Mouse (Mus musculus) natural killer cell, adult 2 months (primary cell): Measurements from ENCODE around the gene Serpinb9f.
"Not testable (repeated sequence)": the region's sequence is repeated elsewhere in the genome, so short reads cannot be mapped to it uniquely, and the experiment has no call there.

Experiments
- DNase-seq, 2 experiments: peaks; one replicate each; pipeline ENCODE4 v3.0.0; 2022; ENCODE audit warnings: low spot score in 2 of 2

Serpinb9f gene

DNA sequence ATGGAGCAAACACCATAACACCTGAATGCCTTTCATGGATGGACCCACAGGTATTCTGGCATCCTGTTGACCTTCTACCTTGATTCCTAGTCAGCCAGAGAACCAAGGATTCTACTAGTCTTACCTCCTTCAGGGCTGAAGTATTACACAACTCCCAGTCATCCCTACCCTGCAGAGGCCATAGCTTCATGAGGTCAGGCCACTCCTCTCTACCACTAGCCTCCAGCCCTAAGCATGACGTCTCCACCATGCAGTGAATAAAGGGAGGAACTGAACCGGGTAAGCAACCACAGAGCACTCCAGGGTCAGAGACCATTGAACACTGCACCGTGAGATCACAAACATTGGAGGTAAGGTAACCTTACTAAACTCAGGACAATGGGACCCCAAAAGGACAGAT lies at the start of gene Serpinb9f:
Gene Serpinb9f, plus strand, starts transcription at position 301 of the 400 bp plus-strand sequence.
- not testable (repeated sequence) for DNase-seq

DNA sequence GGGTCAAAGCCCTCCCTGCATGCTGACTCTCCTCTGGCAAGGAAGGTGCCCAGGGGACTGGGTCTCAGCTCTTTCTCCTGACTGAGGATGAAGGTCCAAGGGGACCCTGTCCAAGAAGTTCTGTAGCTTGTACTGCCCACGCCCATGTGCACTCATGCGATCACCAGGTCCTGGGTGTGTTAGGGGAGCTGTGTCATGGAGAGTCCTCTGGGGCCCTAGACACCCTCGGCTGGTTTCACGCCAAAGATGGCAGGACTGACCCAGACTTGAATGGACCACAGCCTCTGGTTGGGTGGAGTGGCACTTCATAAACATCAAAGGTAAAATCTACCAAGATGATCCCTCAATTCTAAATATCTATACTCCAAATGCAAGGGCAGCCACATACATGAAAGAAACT lies 15.2 kb upstream of the Serpinb9f start:
- DNase-seq = not testable (repeated sequence)

GRCm38 (mm10) chr13:33356666-33357065 lies 32.8 kb downstream of the Serpinb9f start:
- not testable (repeated sequence) for DNase-seq
